Mouse (Mus musculus) testis, adult 2 months (tissue): ENCODE data around the gene Opalin. TPM values are rescaled to one million over a fixed set of nuclear protein-coding genes. Genes with fewer than 3 reads are reported as not detected.

Experiments
- H3K27ac ChIP-seq: fragments of 200-500 bp; 2 replicates; pipeline ENCODE4 v1.5.1; 2012; ENCODE audit warnings: low read depth, low read length; ENCODE audit not compliant: control insufficient read depth, insufficient read depth
- H3K27me3 ChIP-seq: fragments of 200-500 bp; 2 replicates; pipeline ENCODE4 v1.6.1; 2012; ENCODE audit warnings: mild to moderate bottlenecking, low read length, moderate library complexity; ENCODE audit not compliant: control insufficient read depth, insufficient read depth
- H3K36me3 ChIP-seq: fragments of 200-500 bp; 2 replicates; pipeline ENCODE4 v1.6.1; 2012; ENCODE audit warnings: mild to moderate bottlenecking, low read length; ENCODE audit not compliant: control insufficient read depth, insufficient read depth
- H3K4me1 ChIP-seq: fragments of 200-500 bp; 2 replicates; pipeline ENCODE4 v1.6.1; 2012; ENCODE audit warnings: low read length; ENCODE audit not compliant: control insufficient read depth, insufficient read depth
- H3K4me3 ChIP-seq: fragments of 200-500 bp; 2 replicates; pipeline ENCODE4 v1.5.1; 2012; ENCODE audit warnings: low read depth, mild to moderate bottlenecking, low read length, moderate library complexity, mixed read lengths; ENCODE audit not compliant: control insufficient read depth
- CTCF ChIP-seq: fragments of 200-500 bp; IDR thresholded peaks from 2 replicates; pipeline ENCODE4 v1.5.1; 2012; ENCODE audit warnings: low read depth, mild to moderate bottlenecking, inconsistent platforms, low read length, moderate library complexity; ENCODE audit not compliant: control insufficient read depth, insufficient read depth, insufficient replicate concordance
- POLR2A ChIP-seq: fragments of 200-500 bp; IDR thresholded peaks from 2 replicates; pipeline ENCODE4 v1.6.1; 2012; ENCODE audit warnings: low read depth, mild to moderate bottlenecking, inconsistent platforms, low read length, moderate library complexity; ENCODE audit not compliant: control insufficient read depth
- polyA plus RNA-seq: library from polyadenylated mRNA; depleted of rRNA; stranded (reverse); fragments of >200 nt; gene quantifications from 2 replicates; pipeline ENCODE4 v1.2.3, GENCODE M21; 2012; rRNA removed

The Opalin gene
- polyA plus RNA-seq, 1 experiment: not detected

- Histone ChIP-seq H3K36me3 (no peaks in the 10 kb centered on the region), H3K27me3 (no peaks in the 10 kb centered on the region), H3K27ac (no peak overlapping the region), H3K4me3 (no peak overlapping the region), H3K4me1 (no peaks in the 10 kb centered on the region)
- TF ChIP-seq CTCF: peak; percentile 53; the same call in 1 of the 2 replicates
- no peak for TF ChIP-seq POLR2A
Measured at GRCm38 (mm10) chr19:41015951-41016716, 60.8 kb downstream of the Opalin start.

- Histone ChIP-seq H3K4me1 (no peaks in the 10 kb centered on the region), H3K27ac (no peak overlapping the region), H3K4me3 (no peak overlapping the region), H3K36me3 (no peaks in the 10 kb centered on the region), H3K27me3 (no peaks in the 10 kb centered on the region)
- TF ChIP-seq POLR2A (no peak), CTCF (no peak)
Measured at GRCm38 (mm10) chr19:41014003-41014402, 62.9 kb downstream of the Opalin start.

DNA sequence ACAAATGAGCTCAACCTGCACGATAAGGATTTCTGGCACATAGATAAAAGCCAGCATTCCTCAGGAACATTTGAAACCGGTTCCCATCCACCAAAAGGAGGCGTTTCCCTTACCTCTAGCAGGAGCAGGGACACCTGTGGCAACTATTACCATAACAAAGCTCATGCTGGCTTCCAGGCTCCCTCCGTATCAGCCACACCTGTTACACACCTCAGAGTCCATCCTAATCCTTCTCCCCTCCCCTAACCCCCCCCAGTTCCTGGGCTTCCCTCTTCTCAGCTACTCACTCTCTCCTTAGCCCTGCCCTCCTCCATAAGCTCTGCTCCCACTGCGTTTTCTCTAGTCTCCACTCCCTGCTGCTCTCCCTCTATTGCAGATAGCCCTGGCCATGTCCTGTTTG lies 63.3 kb downstream of the Opalin start:
- Histone ChIP-seq H3K4me3 (no peak overlapping the region), H3K27me3 (no peaks in the 10 kb centered on the region), H3K36me3 (no peaks in the 10 kb centered on the region), H3K27ac (no peak overlapping the region), H3K4me1 (no peaks in the 10 kb centered on the region)
- TF ChIP-seq CTCF: no peak

Other genes with a start within 250 kb of the Opalin start
- gene Ccnj, start 245.8 kb downstream of the Opalin start, polyA plus RNA-seq: 1.7 TPM in 2 replicates
- gene Zfp518a, start 182.4 kb downstream of the Opalin start, polyA plus RNA-seq: 2.2 and 3.6 TPM in 2 replicates
- gene Blnk, start 82.6 kb downstream of the Opalin start, polyA plus RNA-seq: 1.3 and 2.2 TPM in 2 replicates
- 0.19 and 0.25 TPM in 2 replicates for gene Dntt, start 47.8 kb downstream of the Opalin start, polyA plus RNA-seq
- 0.32 and 0.40 TPM in 2 replicates for gene Tll2, start 129.7 kb upstream of the Opalin start, polyA plus RNA-seq
- gene Tm9sf3, start 186.9 kb upstream of the Opalin start, polyA plus RNA-seq: 29.6 and 40.4 TPM in 2 replicates